Mouse (Mus musculus) limb, embryonic 10.5 days (tissue): Measurements from ENCODE around the gene Ccl9. TPM values are rescaled to one million over a fixed set of nuclear protein-coding genes. Genes with fewer than 3 reads are reported as not detected.

Experiments used
- polyA plus RNA-seq: library from polyadenylated mRNA; unstranded; fragments of >200 nt; fragmentation: Nextera tagmentation; extraction: Ambion mirVana; gene quantifications from 2 replicates; pipeline ENCODE4 v1.2.1, GENCODE M21; 2016

Ccl9 gene
- polyA plus RNA-seq, 1 experiment from 2014 or later: 0.78 TPM

Other genes starting within 250 kb of the Ccl9 start
- 1.5 and 1.6 TPM in 2 replicates for gene Rasl10b, start 169.5 kb downstream of the Ccl9 start, polyA plus RNA-seq
- gene Gas2l2, start 149.2 kb downstream of the Ccl9 start, polyA plus RNA-seq: not detected in 2 replicates
- 0.31 TPM in 1 of 2 replicates, not detected in the other for gene 1700020L24Rik, start 141.0 kb downstream of the Ccl9 start, polyA plus RNA-seq
- gene Mmp28, start 115.6 kb downstream of the Ccl9 start, polyA plus RNA-seq: 0.75 and 2.3 TPM in 2 replicates
- gene Taf15, start 105.5 kb downstream of the Ccl9 start, polyA plus RNA-seq: 11.3 and 11.9 TPM in 2 replicates
- not detected in 2 replicates for gene Heatr9, start 56.5 kb downstream of the Ccl9 start, polyA plus RNA-seq
- not detected in 2 replicates for gene Ccl5, start 48.1 kb downstream of the Ccl9 start, polyA plus RNA-seq
- 1.3 and 1.6 TPM in 2 replicates for gene Ccl6, start 14.5 kb upstream of the Ccl9 start, polyA plus RNA-seq
- gene Rpl9-ps1, start 67.0 kb upstream of the Ccl9 start, polyA plus RNA-seq: not detected in 2 replicates
- 0.20 and 0.26 TPM in 2 replicates for gene Ccl3, start 70.7 kb upstream of the Ccl9 start, polyA plus RNA-seq
- gene Ccl4, start 83.9 kb upstream of the Ccl9 start, polyA plus RNA-seq: 0.23 TPM in 1 of 2 replicates, not detected in the other
- gene Wfdc17, start 125.4 kb upstream of the Ccl9 start, polyA plus RNA-seq: 0.30 TPM in 1 of 2 replicates, not detected in the other
- not detected in 2 replicates for gene Wfdc18, start 130.4 kb upstream of the Ccl9 start, polyA plus RNA-seq
- gene Wfdc21, start 168.3 kb upstream of the Ccl9 start, polyA plus RNA-seq: not detected in 2 replicates
- 22.8 and 30.4 TPM in 2 replicates for gene Heatr6, start 175.1 kb upstream of the Ccl9 start, polyA plus RNA-seq